Mouse (Mus musculus) forebrain, embryonic 10.5 days (tissue): ENCODE results near the gene Nkiras1. TPM values are rescaled to one million over a fixed set of nuclear protein-coding genes. Genes with fewer than 3 reads are reported as not detected.

Experiments
- DNase-seq: peaks from one replicate; pipeline ENCODE4 v3.0.0-alpha.2; 2017; ENCODE audit warnings: low spot score; ENCODE audit errors: extremely low spot score
- H3K27ac ChIP-seq: fragments of 300-500 bp; sonication (generic); 2 replicates; pipeline ENCODE4 v1.5.1; 2016; ENCODE audit warnings: mild to moderate bottlenecking
- H3K27me3 ChIP-seq: fragments of 300-500 bp; sonication (generic); 2 replicates; pipeline ENCODE4 v1.6.1; 2016; ENCODE audit warnings: mild to moderate bottlenecking; ENCODE audit not compliant: poor library complexity, severe bottlenecking
- H3K36me3 ChIP-seq: fragments of 300-500 bp; sonication (generic); replicated peaks from 2 replicates; pipeline ENCODE4 v1.6.1; 2016; ENCODE audit warnings: mild to moderate bottlenecking, moderate library complexity
- H3K4me1 ChIP-seq: fragments of 300-500 bp; sonication (generic); 2 replicates; pipeline ENCODE4 v1.6.1; 2016
- H3K4me3 ChIP-seq: fragments of 300-500 bp; sonication (generic); 2 replicates; pipeline ENCODE4 v1.5.1; 2016; ENCODE audit warnings: mild to moderate bottlenecking, moderate library complexity
- H3K9me3 ChIP-seq: fragments of 300-500 bp; sonication (generic); 2 replicates; pipeline ENCODE4 v1.6.1; 2016; ENCODE audit warnings: mild to moderate bottlenecking, moderate library complexity
- WGBS: fragments of 180-500 bp; shearing (Covaris S2); methylation state at CpG from one replicate; pipeline ENCODE4 v1.1.7; 2016; 5-methylcytosine and 5-hydroxymethylcytosine counted together
- polyA plus RNA-seq: library from polyadenylated mRNA; unstranded; fragments of >200 nt; fragmentation: Nextera tagmentation; extraction: Ambion mirVana; gene quantifications from 2 replicates; pipeline ENCODE4 v1.2.1, GENCODE M21; 2016

Nkiras1 gene
- polyA plus RNA-seq, 1 experiment from 2014 or later: 12.2 TPM

- Histone ChIP-seq H3K27ac (peak overlapping the region; percentile 94), H3K27me3 (no peaks in the 10 kb centered on the region), H3K4me1 (peaks cover 38% of the 10 kb centered on the region), H3K9me3 (no peaks in the 10 kb centered on the region), H3K4me3 (peak overlapping the region; percentile 86), H3K36me3 (peaks cover 14% of the 10 kb centered on the region)
- 4% methylated on average over 84 of the region's 99 CpGs for WGBS
- DNase-seq: peak; percentile 50
These were observed 60.1 kb downstream of the Nkiras1 start for GRCm38 (mm10) chr14:18330789-18331692.

- H3K4me3 ChIP-seq: peak within 1 kb of the TSS; percentile 86
- H3K9me3 ChIP-seq: no peaks in the 10 kb centered on the region
- peaks cover 33% of the 10 kb centered on the region for H3K4me1 ChIP-seq
- peaks cover 11% of the 10 kb centered on the region for H3K36me3 ChIP-seq
- DNase-seq: peak; percentile 79
- no peaks in the 10 kb centered on the region for H3K27me3 ChIP-seq
- peak within 1 kb of the TSS; percentile 94 for H3K27ac ChIP-seq
- under 1% methylated on average over 36 of the region's 39 CpGs for WGBS
These were observed 60.8 kb downstream of the Nkiras1 start, which contains the start of gene Ube2e1 for GRCm38 (mm10) chr14:18331693-18332131. TSS of gene Ube2e1 (minus strand) at chr14:18331859.

Other genes with a start within 250 kb of the Nkiras1 start
- gene Nr1d2, start 32.0 kb upstream of the Nkiras1 start, polyA plus RNA-seq: 4.1 and 4.2 TPM in 2 replicates
- 464 and 501 TPM in 2 replicates for gene Rpl15, start 255 bp downstream of the Nkiras1 start, polyA plus RNA-seq
- 166 and 172 TPM in 2 replicates for gene Ube2e1, start 60.7 kb downstream of the Nkiras1 start, polyA plus RNA-seq